Mouse (Mus musculus): ENCODE data around the gene Gigyf2. TPM values are rescaled to one million over a fixed set of nuclear protein-coding genes. Genes with fewer than 3 reads are reported as not detected.

The Gigyf2 gene
- polyA plus RNA-seq, 1 experiment from 2014 or later, result 41.6 TPM

DNA sequence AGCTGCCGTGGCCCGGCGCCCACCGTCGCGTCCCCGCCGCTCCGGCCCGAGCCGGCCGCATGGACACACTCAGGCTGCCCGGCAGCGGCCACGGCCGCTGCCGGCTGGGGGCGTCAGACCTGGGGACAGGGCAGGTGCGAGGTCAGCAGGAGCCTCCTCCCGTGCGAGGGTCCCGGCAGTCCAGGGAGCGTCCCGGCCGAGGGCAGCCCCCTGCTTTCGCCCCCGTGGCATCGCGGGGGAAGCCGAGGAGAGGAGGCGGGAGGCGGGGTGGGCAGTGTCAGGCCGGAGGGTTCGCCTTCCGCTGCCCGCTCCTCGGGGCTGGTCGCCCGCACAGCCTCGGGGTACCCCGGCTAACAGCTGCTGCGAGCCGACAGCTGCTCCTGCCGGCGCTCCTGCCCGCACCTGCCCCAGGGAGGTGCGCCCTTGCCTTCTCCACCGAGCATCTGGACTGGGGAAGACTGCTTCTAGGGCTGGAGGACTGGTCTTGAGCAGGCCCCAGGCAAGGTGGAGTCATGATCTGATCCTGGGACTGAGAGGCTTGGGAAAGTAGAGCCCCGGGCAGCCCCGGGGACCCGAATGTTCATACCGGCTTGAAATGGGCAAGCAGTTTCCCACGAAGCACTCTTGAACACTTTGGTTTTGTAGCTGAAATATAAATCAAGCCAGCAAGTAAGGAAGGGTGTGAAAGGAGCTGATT is 515 bp downstream of the Gigyf2 start:
- peak overlapping the region; percentile 98 for H3K4me3 ChIP-seq (ENCODE audit: low read depth, low read length)
- peaks cover 11% of the 10 kb centered on the region; the same call in 1 of the 2 replicates for H3K36me3 ChIP-seq (ENCODE audit: control insufficient read depth, insufficient read depth, low read length)
- H3K27ac ChIP-seq (replicated peaks; ENCODE audit: low read depth, low read length), result peak overlapping the region; percentile 94
- 0% methylated on average over 14 of the region's 53 CpGs for WGBS
- peak overlapping the region; percentile 78 for H3K4me2 ChIP-seq (ENCODE audit: low read depth, low read length)
- H3K4me1 ChIP-seq (ENCODE audit: control insufficient read depth, insufficient read depth, low read length), result peaks cover 9% of the 10 kb centered on the region
- no peaks in the 10 kb centered on the region for H3K27me3 ChIP-seq (replicated peaks; ENCODE audit: control insufficient read depth, insufficient read depth, low read length)
- ATAC-seq (ENCODE audit: low read depth) (peak; percentile 84), DNase-seq (ENCODE audit: low spot score) (peak; percentile 29)
- H3K9ac ChIP-seq (ENCODE audit: low read depth, low read length), result peak overlapping the region; percentile 95
- H3K9me3 ChIP-seq (ENCODE audit: control insufficient read depth, low read length), result no peaks in the 10 kb centered on the region

DNA sequence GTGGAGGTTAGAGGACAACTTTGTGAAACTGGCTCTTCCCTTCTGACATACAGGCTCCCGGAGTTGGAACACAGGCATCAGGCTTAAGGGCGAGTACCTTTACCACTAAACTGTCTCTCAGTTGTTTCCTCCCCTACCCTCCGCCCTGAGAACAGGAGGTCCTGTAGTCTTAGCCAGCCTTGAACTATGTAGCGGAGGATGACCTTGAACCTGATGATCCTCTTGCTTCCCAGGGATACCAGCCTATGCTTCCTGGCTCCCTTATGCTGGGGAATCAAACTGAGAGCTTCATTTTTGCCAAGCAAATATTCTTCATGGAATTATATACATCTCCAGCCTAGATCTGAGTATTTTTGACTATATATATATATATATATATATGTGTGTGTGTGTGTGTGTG is 5.0 kb downstream of the Gigyf2 start:
- H3K9me3 ChIP-seq (ENCODE audit: control insufficient read depth, low read length), result no peaks in the 10 kb centered on the region
- no peak for DNase-seq (ENCODE audit: low spot score)
- 96% methylated on average over 4 of the region's 4 CpGs for WGBS
- H3K4me2 ChIP-seq (ENCODE audit: low read depth, low read length), result no peak overlapping the region
- no peak overlapping the region for H3K27ac ChIP-seq (replicated peaks; ENCODE audit: low read depth, low read length)
- no peak for ATAC-seq (ENCODE audit: low read depth)
- no peak overlapping the region for H3K9ac ChIP-seq (ENCODE audit: low read depth, low read length)
- peaks cover 43% of the 10 kb centered on the region for H3K36me3 ChIP-seq (ENCODE audit: control insufficient read depth, insufficient read depth, low read length)
- H3K27me3 ChIP-seq (replicated peaks; ENCODE audit: control insufficient read depth, insufficient read depth, low read length), result no peaks in the 10 kb centered on the region
- peaks cover 9% of the 10 kb centered on the region for H3K4me1 ChIP-seq (ENCODE audit: control insufficient read depth, insufficient read depth, low read length)
- H3K4me3 ChIP-seq (ENCODE audit: low read depth, low read length), result no peak overlapping the region

DNA sequence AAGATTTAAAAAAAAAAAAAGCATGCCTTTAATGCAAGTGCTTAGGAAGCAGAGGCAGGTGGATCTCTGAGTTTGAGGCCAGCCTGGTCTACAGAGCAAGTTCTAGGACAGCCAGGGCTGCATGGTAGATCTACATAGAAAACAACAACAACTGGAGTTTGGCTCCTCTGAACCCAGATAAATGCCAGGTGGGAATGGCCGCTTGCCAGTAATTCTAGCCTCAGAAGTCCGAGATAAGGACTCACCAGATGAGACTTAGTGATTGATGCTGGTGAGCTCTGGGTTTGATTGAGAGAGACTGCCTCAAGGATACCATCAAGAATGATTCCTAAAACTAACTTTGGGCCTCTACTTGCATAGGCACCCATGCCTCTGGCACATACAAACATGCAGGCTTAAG is 23.8 kb downstream of the Gigyf2 start:
- no peaks in the 10 kb centered on the region for H3K4me1 ChIP-seq (ENCODE audit: control insufficient read depth, insufficient read depth, low read length)
- ATAC-seq (ENCODE audit: low read depth), result no peak
- no peak overlapping the region for H3K9ac ChIP-seq (ENCODE audit: low read depth, low read length)
- no peak overlapping the region for H3K4me2 ChIP-seq (ENCODE audit: low read depth, low read length)
- H3K27ac ChIP-seq (replicated peaks; ENCODE audit: low read depth, low read length), result no peak overlapping the region
- DNase-seq (ENCODE audit: low spot score), result no peak
- H3K27me3 ChIP-seq (replicated peaks; ENCODE audit: control insufficient read depth, insufficient read depth, low read length), result no peaks in the 10 kb centered on the region
- no peak overlapping the region for H3K4me3 ChIP-seq (ENCODE audit: low read depth, low read length)
- peaks cover 18% of the 10 kb centered on the region for H3K36me3 ChIP-seq (ENCODE audit: control insufficient read depth, insufficient read depth, low read length)
- H3K9me3 ChIP-seq (ENCODE audit: control insufficient read depth, low read length), result no peaks in the 10 kb centered on the region
- WGBS, result 83% methylated on average over 2 of the region's 2 CpGs

DNA sequence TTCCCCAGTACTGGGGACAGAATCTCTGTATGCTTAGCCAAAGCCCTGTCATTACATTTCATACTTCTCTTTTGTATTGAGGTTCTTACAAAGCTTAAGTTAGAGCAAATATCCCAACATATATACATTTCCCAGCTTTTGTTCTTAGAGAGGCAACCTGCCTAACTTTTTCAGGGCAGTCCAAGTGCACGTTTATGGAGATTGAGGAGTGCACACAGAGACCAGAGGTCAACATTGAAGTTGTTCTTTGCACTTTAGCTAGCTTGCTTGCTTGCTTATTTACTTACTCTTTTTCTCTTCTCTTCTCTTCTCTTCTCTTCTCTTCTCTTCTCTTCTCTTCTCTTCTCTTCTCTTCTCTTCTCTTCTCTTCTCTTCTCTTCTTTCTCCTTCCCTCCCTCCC is 33.5 kb downstream of the Gigyf2 start:
- Histone ChIP-seq H3K4me1 (ENCODE audit: control insufficient read depth, insufficient read depth, low read length) (no peaks in the 10 kb centered on the region), H3K9ac (ENCODE audit: low read depth, low read length) (no peak overlapping the region), H3K36me3 (ENCODE audit: control insufficient read depth, insufficient read depth, low read length) (peaks cover 21% of the 10 kb centered on the region), H3K9me3 (ENCODE audit: control insufficient read depth, low read length) (no peaks in the 10 kb centered on the region), H3K27me3 (replicated peaks; ENCODE audit: control insufficient read depth, insufficient read depth, low read length) (no peaks in the 10 kb centered on the region), H3K4me3 (ENCODE audit: low read depth, low read length) (no peak overlapping the region), H3K4me2 (ENCODE audit: low read depth, low read length) (no peak overlapping the region), H3K27ac (replicated peaks; ENCODE audit: low read depth, low read length) (no peak overlapping the region)
- no peak for ATAC-seq (ENCODE audit: low read depth)
- DNase-seq (ENCODE audit: low spot score), result no peak
- 88% methylated on average over 1 of the region's 1 CpGs for WGBS

DNA sequence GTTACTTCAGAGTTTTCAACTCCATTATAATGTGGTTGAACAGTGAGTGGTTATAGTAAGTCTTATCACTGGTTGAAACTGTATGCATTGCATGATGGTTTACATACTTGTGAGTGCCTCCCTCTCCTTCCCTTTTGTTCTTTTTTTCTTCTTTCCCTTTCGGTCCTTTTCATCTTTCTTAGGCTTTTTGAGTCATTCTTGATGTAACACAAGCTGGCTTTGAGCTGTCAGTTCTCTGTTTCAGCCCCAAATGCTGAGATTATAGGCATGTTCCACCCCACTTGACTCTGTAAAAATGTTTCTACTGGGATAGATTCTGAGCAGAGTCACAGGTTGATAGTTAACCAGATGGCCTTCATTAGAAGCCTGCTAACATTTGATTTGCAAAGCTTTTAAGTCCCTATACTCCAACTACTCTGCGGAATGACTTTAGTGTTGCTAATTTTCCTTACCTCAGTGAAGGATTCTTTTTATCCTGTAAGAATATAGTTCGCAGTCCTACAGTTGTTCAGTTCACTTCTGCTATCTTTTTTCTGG is 51.3 kb downstream of the Gigyf2 start:
- no peak for DNase-seq (ENCODE audit: low spot score)
- Histone ChIP-seq H3K4me2 (ENCODE audit: low read depth, low read length) (no peak overlapping the region), H3K27me3 (replicated peaks; ENCODE audit: control insufficient read depth, insufficient read depth, low read length) (no peaks in the 10 kb centered on the region), H3K27ac (replicated peaks; ENCODE audit: low read depth, low read length) (no peak overlapping the region), H3K4me3 (ENCODE audit: low read depth, low read length) (no peak overlapping the region), H3K4me1 (ENCODE audit: control insufficient read depth, insufficient read depth, low read length) (no peaks in the 10 kb centered on the region), H3K36me3 (ENCODE audit: control insufficient read depth, insufficient read depth, low read length) (peaks cover 32% of the 10 kb centered on the region), H3K9me3 (ENCODE audit: control insufficient read depth, low read length) (no peaks in the 10 kb centered on the region), H3K9ac (ENCODE audit: low read depth, low read length) (no peak overlapping the region)
- no peak for ATAC-seq (ENCODE audit: low read depth)
- WGBS, result 62% methylated on average over 3 of the region's 3 CpGs

DNA sequence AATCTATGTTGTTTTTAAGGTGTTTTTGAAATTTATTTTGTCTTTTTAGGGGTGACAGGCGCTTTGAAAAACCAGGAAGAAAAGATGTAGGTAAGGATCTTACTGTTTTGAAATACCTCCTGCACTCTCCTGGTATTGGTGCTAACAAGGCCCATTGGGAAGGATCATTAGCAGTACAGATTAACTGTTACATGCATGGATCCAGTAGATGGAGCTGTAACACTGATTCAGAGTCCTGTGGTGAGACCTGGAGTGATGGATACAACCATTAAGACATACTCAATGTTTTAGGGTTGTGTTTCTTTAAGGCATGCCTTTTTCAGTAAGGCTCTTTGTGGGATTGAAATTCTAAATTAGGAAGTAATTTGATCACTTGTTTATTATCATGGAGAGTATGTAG is 53.1 kb downstream of the Gigyf2 start:
- Histone ChIP-seq H3K4me2 (ENCODE audit: low read depth, low read length) (no peak overlapping the region), H3K9me3 (ENCODE audit: control insufficient read depth, low read length) (no peaks in the 10 kb centered on the region), H3K4me3 (ENCODE audit: low read depth, low read length) (no peak overlapping the region), H3K36me3 (ENCODE audit: control insufficient read depth, insufficient read depth, low read length) (peaks cover 32% of the 10 kb centered on the region), H3K27me3 (replicated peaks; ENCODE audit: control insufficient read depth, insufficient read depth, low read length) (no peaks in the 10 kb centered on the region), H3K9ac (ENCODE audit: low read depth, low read length) (no peak overlapping the region), H3K4me1 (ENCODE audit: control insufficient read depth, insufficient read depth, low read length) (no peaks in the 10 kb centered on the region; the same call in 1 of the 2 replicates), H3K27ac (replicated peaks; ENCODE audit: low read depth, low read length) (no peak overlapping the region)
- WGBS, result 95% methylated on average over 1 of the region's 1 CpGs
- DNase-seq (ENCODE audit: low spot score), result peak; percentile 50
- peak; percentile 57; the same call in 1 of the 2 replicates for ATAC-seq (ENCODE audit: low read depth)

DNA sequence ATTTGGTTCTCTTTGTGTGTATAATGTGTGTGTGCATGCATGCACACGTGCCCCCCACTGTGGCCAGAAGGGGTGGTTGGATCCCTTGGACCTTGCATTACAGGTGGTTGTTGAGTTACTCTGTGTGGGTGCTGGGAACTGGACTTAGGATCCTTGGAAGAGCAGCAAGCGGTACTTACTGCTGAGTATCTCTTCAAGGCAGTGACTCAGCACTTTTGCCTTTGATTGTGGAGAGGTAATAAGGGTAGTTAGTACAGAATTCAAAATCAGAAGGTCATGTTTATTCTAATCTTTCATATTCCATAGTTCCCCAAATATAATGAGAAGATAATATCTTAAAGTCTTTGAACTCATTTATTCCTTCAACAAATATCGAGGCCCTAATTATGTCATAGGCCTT is 54.4 kb downstream of the Gigyf2 start:
- no peaks in the 10 kb centered on the region; the same call in 1 of the 2 replicates for H3K4me1 ChIP-seq (ENCODE audit: control insufficient read depth, insufficient read depth, low read length)
- H3K27me3 ChIP-seq (replicated peaks; ENCODE audit: control insufficient read depth, insufficient read depth, low read length), result no peaks in the 10 kb centered on the region
- 89% methylated on average over 3 of the region's 3 CpGs for WGBS
- no peak for ATAC-seq (ENCODE audit: low read depth)
- H3K9me3 ChIP-seq (ENCODE audit: control insufficient read depth, low read length), result no peaks in the 10 kb centered on the region
- H3K9ac ChIP-seq (ENCODE audit: low read depth, low read length), result no peak overlapping the region
- H3K27ac ChIP-seq (replicated peaks; ENCODE audit: low read depth, low read length), result no peak overlapping the region
- peaks cover 27% of the 10 kb centered on the region for H3K36me3 ChIP-seq (ENCODE audit: control insufficient read depth, insufficient read depth, low read length)
- DNase-seq (ENCODE audit: low spot score), result no peak
- H3K4me2 ChIP-seq (ENCODE audit: low read depth, low read length), result no peak overlapping the region
- H3K4me3 ChIP-seq (ENCODE audit: low read depth, low read length), result no peak overlapping the region

DNA sequence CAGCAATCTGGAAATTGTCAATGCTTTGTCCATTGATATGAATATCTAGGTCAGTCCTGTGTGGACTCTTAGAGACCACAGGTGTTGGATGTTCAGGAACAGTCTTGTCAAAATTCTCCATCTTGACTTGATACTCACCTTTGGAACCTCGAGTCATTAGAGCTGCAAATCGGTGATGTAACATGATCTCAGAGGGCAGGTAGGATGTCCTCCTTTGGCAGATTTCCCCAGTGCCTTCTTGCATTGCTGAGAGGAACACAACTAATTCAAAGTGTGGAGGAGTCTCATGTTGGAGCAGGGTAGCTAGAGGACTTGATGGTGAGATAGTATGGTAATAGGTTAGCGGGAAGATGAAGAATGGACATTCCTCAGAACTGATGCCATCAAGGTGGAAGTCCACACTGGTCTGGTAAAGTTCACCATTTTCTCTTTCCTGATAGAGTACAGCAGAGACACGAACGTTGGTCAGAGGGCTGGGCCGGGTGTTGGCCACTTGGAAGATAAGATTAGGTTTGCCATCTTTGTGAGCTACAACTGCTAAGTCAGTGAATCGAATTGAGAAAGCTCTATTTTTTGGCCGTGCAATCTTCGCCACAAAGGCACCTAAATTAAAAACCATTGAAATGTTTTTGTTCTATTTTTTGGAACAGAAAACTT is 59.8 kb downstream of the Gigyf2 start:
- no peak for ATAC-seq (ENCODE audit: low read depth)

More for the DNA sequence above, 59.8 kb downstream of the Gigyf2 start:
- WGBS, result 86% methylated on average over 9 of the region's 9 CpGs
- no peak overlapping the region for H3K27ac ChIP-seq (replicated peaks; ENCODE audit: low read depth, low read length)
- no peaks in the 10 kb centered on the region for H3K27me3 ChIP-seq (replicated peaks; ENCODE audit: control insufficient read depth, insufficient read depth, low read length)
- DNase-seq (ENCODE audit: low spot score), result peak; percentile 4
- no peak overlapping the region for H3K4me2 ChIP-seq (ENCODE audit: low read depth, low read length)
- no peak overlapping the region for H3K9ac ChIP-seq (ENCODE audit: low read depth, low read length)
- H3K9me3 ChIP-seq (ENCODE audit: control insufficient read depth, low read length), result no peaks in the 10 kb centered on the region
- H3K36me3 ChIP-seq (ENCODE audit: control insufficient read depth, insufficient read depth, low read length), result peaks cover 45% of the 10 kb centered on the region
- no peak overlapping the region for H3K4me3 ChIP-seq (ENCODE audit: low read depth, low read length)
- no peaks in the 10 kb centered on the region; the same call in 1 of the 2 replicates for H3K4me1 ChIP-seq (ENCODE audit: control insufficient read depth, insufficient read depth, low read length)
